Mouse (Mus musculus) cerebellum, postnatal 10 days (tissue): ENCODE results near the gene Cd38.

ENCODE experiments used
- DNase-seq, 2 experiments: peaks; one replicate each; pipeline ENCODE4 v3.0.0; 2021; ENCODE audit warnings: mixed read lengths in 2 of 2

The Cd38 gene

DNA sequence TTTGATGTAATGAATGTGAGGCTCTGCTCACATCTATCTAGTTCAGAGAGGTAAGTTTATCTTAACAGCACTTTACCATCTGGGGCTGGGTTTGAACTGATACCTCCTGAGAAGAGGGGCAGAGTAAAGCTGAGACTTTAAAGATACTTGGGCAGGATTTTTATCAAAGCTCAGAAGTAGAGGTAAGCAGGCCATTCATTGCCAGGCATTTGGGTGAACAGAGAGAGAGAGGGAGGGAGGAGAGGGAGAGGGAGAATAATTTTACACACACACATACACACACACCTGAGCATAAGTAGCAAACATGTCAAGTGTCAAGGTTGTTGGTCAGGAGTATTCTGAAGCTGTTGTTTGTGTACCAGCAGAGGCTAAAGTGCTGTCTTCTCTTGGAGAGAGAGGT is at the start of gene Cd38:
TSS of gene Cd38 (plus strand) at position 301 of the 400 bp plus-strand sequence.
- DNase-seq, result no peak

DNA sequence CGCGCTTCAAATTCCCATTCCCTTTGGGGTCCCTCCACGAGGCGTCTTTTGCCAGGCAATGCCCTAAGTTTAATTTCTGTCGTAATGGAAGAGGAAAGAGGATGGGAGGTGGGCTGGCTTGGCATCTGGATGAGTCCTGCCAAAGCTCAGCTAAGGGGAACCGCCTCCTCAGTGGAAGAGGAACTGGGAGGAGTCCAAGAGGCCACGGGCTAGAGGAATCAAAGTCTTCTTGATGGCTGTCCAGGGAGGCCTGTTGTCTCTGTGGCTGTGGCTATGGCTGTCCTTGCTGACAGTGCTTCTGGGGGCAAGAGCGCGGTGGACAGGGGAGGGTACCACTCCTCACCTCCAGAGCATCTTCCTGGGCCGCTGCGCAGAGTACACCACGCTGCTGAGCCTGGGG is 49.7 kb upstream of the Cd38 start, which contains the start of gene Bst1:
TSS of gene Bst1 (plus strand) at position 191 of the 400 bp plus-strand sequence.
- peak in 1 of 2 experiments; percentile 14 for DNase-seq

DNA sequence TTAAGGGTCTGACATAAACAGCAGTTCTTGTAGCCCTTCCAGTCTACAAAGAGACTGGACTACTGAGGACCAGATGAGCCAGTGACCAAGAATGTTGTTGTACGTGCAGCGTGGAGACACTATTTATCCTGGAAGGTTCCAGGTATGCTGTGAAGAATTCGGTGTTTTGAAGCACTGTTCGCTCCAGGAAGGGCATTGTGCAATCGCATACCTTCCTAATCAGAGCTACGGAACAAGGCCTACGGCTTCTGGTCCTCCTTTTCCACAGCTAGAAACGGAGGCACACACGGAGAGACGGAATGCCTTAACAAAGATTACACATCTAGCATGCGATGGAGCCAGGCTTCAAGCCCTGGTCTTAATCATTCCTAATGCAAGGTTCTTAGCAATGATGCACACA is 47.6 kb upstream of the Cd38 start:
- no peak for DNase-seq

DNA sequence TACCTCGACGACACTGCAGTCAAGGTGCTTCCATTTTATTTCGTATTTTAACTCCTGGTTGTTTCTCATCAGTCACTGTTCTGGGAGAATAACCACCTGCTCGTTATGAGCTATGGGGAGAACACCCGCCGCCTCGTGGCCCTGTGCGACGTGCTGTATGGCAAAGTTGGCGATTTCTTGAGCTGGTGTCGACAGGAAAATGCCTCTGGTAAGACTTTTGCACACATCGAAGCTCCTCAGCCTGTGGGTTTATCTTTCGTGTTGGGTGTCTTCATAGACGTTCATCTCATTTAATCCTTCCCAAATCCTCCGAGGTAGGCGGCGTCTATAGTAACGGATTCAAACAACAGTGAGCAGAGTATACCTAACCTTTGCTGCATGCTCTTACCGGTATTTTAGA is 46.8 kb upstream of the Cd38 start, which contains the start of gene Fbxl5:
TSS of gene Fbxl5 (minus strand) at position 101 of the 400 bp plus-strand sequence.
- DNase-seq, result no peak

DNA sequence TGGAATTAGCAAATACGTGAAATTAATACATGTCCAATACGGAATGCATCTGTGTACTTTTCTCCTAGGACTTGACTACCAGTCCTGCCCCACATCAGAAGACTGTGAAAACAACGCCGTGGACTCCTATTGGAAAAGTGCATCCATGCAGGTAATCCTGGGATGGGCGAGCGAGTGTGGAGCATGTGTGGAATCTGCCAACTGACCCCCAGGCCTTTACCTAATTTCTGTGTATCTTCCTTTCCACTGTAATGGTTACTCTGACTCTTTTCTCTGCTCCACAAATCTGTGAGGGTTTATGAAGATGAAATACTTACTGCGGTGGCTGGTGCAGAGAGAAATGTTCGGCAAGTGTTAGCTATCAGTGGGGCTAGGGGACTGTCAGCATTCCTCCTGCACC is 46.2 kb upstream of the Cd38 start:
- no peak for DNase-seq

DNA sequence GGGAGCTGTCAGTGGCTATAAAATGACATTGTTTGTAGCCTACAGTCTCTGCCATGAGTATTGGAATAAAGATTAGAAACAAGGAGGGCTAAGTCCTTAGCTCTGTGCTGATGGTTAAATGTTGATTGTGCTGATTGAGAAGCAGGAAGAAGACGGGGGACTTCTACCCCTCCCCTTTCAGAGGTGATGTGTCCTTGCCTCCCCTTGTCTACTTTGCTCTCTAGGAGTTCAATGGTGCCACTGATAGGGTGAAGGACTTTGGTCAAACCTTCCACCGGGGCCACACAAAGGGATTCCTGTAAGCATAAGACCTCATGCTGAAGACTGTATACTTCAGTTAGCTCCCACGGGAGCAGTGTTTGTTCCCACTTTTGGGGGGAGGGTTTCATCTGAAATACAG is 45.5 kb upstream of the Cd38 start:
- no peak for DNase-seq

DNA sequence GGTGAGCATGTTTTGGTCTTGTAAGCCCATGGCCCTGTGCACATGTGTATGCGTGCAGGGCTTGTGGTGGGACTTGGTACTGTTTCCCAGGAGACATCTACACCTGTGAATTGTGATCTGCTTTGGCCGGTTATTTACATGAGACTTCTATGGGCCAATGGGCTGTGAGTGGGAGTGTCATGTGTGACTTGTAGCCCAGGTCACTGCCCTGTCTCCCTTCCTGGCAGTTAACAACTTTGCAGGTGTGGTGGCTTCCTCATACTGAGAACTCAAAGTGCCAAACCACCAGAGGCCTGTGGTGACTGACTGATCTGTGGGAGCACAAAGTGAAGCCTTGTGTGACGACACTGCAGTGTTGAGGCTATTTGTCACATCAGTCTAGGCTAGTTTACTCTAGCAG is 43.8 kb upstream of the Cd38 start:
- DNase-seq, result no peak

DNA sequence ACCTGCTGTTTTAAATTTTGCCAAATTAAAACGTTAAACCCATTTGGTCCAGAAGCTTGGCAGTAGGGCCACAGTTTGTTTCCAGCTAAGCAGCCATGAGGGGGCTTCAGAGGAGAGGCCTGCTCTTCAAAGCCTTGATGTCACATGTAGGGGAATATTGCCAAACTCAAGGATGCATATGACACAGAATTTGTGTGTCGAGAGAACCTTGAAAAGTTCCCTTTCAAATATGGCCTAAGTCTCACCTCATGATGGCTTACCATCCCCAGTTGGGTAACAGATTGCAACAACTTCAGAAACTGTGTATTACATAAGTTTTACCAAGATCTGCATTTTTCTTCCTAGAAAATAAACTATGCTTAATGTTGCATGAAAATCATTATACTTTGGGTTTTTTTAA is 41.5 kb upstream of the Cd38 start:
- no peak for DNase-seq

DNA sequence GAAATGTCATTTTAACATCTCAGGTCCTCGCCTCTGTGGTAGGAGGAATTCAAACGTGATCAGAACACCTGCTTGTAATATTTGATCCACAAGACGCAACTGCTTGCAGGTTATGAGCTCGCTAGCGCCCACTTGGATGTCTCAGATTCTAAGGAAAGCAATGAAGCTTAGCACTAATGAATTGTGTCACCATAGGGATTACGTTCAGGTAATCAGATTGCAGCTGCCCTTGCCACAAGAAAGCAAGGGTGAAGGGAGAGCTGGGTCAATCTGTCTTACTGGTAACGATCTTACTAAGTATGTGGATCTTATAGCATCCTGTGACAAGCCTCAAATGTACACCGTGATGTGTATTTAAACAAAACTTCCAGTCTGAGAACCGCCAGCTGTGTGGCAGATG is 41.0 kb upstream of the Cd38 start:
- DNase-seq, result no peak

DNA sequence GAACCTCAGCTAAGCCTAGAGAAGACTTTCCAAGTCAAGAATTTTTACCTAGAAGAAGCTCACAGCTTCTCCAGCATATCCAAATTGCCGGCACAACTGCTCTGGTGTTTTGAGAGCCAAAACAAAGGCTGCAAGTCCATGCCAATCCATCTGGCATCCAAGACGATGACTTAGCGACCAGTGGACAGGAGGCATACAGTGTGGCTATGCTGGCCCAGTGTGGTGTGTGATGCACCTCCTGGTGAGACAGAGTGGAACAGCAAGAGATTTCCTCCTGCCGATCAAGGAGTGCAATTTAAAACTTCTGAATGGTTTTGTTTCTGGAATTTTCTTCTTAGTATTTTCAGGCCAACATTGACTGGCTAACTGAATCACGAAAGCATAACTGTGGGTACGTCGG is 31.8 kb upstream of the Cd38 start:
- DNase-seq, result peak; percentile 67 to 78

DNA sequence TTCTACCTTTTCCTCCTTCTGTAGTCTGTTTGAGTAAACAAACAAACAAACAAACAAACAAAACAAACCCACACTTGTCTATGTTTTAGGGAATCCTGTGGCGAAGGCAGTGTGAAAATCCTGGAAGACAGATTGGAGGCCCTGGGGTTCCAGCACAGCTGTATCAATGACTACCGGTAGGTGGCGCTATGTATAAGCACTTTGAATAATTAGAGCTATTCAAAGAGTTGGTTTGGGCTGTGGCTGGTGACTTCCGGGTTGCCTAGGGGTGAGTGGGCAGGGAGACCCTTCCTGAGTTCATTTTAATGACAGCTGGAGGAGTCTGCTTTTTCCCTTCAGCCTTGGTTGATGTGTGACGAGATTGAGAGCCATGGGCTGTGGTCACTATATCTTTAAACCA is 31.0 kb upstream of the Cd38 start:
- DNase-seq, result peak; percentile 70 to 80

DNA sequence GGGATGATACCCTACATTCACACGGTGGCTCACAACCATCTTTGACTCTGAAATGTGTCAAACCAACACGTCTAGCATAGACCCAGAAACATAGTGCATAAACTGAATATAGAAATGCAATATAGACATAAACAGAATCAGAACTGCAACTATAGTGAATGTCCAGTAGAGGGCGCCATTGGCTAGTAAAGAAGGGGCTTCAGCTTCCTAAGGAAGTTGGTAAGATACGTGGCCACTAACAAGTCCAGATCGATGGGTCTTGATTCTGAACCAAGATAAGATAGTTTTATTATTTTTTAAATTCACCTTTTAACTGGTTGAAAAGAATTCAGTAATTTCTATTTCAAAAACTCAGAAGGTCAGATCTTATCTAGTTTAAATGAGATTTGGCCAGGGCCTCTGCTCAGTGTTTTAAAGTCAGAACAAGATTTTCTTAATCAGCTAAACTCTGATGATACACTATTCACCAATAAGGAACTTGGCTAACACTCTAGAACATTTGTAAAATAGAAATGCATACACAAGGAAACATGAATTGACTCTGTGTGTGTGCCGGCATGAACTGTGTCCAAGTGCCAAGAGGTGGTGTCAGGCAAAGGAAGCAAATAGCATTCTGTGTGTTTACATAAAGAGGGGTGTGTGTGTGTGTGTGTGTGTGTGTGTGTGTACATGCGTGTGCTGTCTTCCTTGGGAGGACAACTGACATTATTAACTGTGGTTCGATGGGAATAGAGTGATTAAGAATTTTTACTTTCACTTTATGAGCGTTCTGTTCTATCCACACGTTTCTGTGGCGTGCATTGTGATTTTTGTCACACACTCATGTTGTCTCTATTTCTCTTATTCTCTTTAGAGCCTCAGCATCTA is 27.0 kb upstream of the Cd38 start:
- peak; percentile 71 to 83 for DNase-seq

DNA sequence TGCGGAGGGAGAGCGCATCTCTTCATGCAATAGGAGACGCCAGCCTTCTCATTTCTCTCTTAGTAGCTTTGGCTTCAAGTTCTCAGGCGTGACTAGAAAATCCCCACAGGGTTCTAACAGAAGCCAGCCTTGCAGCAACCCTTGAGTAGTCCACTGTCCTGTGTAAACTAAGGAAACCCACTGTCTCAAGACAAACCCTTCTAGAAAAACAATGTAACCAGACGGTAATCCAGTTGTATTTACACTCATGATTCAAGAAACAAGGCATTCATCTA is 26.4 kb upstream of the Cd38 start:
- peak in 1 of 2 experiments; percentile 7 for DNase-seq

DNA sequence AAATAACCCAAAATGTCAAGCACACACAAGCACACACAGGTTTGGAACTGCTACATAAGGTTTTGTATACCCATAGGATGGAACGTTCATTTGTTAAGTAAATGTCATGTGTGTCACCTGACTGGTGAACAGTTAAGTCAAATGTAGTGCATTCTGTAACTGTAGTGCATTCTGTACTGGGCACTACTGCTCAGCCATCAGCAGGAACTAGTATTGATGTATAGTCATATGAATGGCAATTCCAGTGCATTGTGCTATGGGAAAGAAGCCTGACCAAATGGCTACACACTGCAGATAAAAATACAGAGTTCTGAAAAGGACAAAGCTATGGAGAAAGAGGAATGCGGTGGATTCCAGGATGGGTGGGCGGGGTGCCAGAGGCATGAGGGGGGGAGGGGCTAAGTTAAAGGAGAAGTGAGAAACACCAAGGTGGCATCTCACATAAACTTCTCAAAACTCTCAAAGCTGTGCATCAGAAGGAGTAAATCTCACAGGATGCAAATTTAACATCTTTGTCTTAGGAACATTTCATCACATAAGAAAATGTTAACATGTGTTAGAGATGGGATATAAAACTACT is 25.7 kb upstream of the Cd38 start:
- DNase-seq, result peak; percentile 9 to 15

DNA sequence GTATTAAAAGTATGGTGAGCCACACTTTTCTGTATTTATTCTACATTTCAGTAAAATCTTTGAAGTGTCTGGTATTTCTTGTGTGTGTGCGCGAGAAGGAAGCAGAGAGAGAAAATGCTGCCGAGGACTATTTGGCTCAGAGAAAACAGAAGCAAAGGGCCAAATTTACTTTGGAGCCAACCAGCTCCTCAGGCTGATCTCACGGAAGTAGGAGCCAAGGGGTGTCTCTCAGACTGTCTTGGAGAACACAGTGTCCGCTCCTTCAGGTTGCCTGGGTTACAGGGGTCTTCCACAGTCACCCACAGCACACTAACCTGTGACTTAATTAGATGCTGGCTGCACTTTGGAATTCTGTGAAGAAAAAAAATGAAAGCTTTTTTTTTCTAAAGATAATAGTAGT is 23.3 kb upstream of the Cd38 start:
- DNase-seq, result peak; percentile 9 to 11

DNA sequence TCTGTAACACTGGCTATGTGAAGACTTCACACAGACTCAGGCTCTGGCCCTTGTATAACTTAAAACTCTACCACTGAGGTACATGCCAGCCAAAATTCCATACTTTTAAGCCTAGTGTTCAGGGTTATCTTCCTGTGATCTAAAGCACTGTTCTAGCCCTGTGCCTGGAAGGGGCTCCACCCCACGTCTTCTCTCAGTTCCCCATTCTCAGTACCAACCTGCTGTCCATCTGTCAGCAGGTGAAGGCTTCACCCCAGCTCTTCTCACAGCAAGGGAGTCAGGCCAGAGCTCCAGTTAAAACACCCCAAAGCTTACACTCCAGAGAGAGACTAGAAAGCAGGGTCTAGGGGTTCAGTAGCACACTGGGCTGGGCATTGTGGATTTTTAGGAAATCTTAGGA is 22.7 kb upstream of the Cd38 start:
- no peak for DNase-seq

DNA sequence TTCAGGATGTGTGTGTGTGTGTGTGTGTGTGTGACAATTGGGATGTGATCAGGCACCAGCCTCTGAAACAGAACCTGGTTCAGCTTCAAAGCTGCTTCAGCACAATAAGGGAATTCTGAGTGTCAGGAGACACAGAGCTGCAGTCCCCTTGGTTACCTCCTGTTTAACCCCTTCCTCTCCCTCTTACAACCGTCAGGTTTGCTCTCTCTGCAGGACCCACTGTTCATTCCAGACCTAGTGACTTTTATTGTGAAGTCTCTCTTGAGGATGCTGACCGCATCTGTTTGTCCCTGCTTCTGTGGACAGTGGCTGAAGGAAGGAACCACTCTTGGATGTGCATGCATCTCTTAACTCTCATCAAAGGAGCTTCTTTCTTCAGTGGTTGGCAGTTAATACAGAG is 22.1 kb upstream of the Cd38 start:
- DNase-seq, result peak in 1 of 2 experiments; percentile 3

DNA sequence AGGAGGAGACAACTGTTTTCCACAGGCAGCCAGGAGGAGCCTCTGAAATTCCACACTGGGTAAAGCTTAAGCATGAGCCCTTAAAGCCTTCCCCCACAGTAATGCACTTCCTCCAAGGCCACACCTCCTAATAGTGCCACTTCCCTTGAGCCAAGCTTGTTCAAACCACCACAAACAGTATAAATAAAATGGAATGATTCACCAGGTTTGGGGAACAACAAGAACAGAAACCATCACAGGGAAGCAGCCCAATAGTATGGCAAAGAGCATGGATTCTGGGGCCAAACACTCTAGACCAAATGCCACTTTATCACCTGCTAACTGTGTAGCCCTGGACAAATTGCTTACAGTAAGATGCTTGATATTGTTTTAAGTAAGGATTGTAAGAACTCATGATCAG is 20.8 kb upstream of the Cd38 start:
- DNase-seq, result no peak

DNA sequence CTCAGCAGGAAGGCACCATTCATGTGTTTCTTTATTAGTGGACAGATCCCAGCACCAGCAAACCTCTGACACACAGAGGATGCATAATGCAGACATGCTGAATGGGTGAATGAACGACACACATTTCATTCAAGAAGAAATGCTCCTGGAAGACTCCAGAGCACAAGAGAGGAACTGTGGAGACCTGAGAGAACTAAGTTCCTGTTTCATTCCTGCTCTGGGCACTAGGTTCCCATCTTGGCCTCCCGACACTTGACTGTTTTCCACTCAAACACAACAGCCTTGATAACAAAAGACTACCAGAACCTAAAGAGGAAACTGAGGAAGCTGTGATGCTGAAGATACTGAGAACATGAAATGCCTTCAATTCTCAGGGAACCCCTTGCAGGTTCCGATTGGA is 20.1 kb upstream of the Cd38 start:
- no peak for DNase-seq

DNA sequence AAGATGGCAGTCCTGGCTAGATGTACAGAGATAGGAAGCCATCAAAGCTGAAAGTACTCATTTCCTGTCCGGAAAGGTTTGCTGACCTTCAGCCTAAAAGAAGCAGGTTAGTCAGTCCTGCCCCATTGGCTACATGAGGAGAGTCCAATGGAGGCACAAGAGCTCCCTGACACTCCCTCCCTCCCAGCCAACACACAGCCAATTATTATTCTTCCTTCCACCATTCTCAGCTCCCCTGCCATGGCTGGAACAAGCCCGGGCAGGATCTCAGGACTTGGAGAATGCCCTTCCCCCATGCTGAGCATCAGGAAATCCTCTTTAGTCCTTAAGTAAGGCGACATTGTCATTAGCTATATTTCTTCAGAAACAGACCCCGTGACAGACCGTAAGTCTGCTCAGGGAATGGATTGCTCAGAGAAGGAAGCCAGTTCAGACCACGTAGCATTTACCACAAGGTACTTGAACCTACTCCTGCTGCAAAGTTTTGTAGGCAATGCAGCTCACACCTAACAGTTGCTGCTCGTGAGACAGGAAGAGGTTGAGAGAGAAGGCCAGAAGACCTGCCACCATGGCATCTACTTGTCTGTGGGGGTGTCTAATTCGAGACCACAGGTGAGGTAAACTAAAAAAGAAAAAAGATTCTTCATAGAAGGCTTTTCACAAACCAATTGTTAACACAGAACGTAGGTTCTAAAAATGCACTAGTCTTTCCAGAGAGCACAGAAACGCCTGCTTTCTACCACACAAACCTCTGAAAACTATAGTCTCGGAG is 15.1 kb upstream of the Cd38 start:
- DNase-seq, result no peak

DNA sequence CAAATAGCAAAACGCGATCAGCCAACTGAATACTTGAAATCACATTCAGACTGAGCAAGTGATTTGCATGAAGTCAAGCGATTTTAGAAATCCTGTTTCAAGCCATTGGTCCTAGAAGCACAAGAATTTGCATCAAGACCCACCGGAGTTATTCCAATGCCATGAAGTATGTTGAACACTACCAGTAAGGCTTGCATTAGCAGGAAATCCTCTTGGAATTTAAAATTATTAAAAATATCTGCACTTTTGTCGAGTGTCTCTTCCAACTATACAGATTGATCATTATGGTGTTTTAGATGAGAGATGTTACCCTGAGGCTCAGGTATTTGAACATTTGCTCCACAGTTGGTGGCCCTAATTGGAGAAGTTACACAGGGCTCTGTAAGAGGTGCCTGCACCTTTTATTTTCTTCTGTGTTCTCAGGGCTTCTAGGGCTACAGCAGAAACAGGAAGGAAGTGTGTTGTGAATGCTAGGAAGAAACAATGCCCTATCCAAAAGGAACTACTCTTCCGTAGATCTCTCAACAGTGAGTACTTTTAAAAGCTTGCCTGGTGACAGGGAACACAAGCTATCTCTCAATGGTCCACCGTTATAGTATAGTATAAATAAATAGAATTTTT is 14.4 kb upstream of the Cd38 start:
- no peak for DNase-seq

DNA sequence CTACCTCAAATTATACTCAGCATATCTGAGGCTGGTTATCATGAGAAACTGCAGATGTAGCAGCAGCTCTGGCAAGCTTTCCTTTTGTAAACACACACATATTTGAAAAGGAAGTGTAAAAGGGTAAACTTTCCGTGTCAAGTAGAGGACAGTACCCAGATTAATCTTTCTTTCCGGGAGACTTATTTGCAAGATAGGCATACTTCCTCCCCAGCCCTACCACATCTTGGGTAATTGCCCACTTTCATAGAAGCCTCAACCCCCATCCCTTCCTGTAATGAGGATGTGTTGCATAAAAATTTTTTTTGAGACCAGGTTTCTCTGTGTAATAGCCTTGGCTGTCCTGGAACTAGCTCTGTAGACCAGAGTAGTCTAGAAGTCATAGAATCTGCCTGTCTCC is 12.6 kb upstream of the Cd38 start:
- DNase-seq, result no peak

DNA sequence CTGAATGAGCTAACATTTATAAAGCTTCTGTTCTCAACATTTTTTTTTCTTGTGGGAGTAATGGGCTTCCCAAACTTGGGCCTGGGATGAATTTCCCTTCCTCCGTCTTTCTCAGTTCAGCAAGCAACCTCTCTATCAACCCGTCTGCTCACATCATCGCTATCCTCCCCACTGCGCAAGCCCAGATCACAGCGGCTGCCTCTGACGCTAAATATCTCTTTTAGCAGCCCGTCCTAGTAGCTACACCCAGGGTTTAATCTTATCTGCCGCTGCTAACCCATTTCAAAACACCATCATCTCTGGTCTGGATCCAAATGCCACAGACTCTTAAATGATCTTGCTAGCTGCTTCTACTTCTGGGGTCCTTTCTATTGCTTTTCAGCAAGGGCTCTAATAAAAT is 8.7 kb upstream of the Cd38 start:
- no peak for DNase-seq
